Mouse (Mus musculus): Measurements from ENCODE around the gene Coq5. TPM values are rescaled to one million over a fixed set of nuclear protein-coding genes. Genes with fewer than 3 reads are reported as not detected.

Coq5 gene
- total RNA-seq (2014; rRNA removed): 35.9 and 41.7 TPM in 2 replicates
- 40.7 and 45.2 TPM in 2 replicates for polyA plus RNA-seq (2015; fragmentation: Nextera tagmentation; extraction: Ambion mirVana)

GRCm38 (mm10) chr5:115279226-115280049 is at the start of gene Coq5:
TSS of gene Coq5 (plus strand) at chr5:115279666.
- H3K27me3 ChIP-seq (ENCODE audit: insufficient read depth, low read length): no peaks in the 10 kb centered on the region
- peak within 1 kb of the TSS; percentile 85 for H3K4me3 ChIP-seq (ENCODE audit: low read depth, low read length)
- 4% methylated on average over 44 of the region's 45 CpGs for WGBS
- H3K9me3 ChIP-seq (ENCODE audit: low read length): no peaks in the 10 kb centered on the region
- DNase-seq: peak; percentile 92
- H3K36me3 ChIP-seq (ENCODE audit: insufficient read depth): peaks cover 10% of the 10 kb centered on the region
- ATAC-seq: peak; percentile 95
- H3K4me1 ChIP-seq (ENCODE audit: insufficient read depth): peaks cover 5% of the 10 kb centered on the region; the same call in 1 of the 2 replicates
- TF ChIP-seq CTCF (IDR thresholded peaks at IDR 0.05; ENCODE audit: low read depth): no peak
- H3K4me2 ChIP-seq (ENCODE audit: low read depth): peak within 1 kb of the TSS; percentile 73
- H3K27ac ChIP-seq (ENCODE audit: low read depth, low read length): peak within 1 kb of the TSS; percentile 45
- peak within 1 kb of the TSS; percentile 84 for H3K9ac ChIP-seq

DNA sequence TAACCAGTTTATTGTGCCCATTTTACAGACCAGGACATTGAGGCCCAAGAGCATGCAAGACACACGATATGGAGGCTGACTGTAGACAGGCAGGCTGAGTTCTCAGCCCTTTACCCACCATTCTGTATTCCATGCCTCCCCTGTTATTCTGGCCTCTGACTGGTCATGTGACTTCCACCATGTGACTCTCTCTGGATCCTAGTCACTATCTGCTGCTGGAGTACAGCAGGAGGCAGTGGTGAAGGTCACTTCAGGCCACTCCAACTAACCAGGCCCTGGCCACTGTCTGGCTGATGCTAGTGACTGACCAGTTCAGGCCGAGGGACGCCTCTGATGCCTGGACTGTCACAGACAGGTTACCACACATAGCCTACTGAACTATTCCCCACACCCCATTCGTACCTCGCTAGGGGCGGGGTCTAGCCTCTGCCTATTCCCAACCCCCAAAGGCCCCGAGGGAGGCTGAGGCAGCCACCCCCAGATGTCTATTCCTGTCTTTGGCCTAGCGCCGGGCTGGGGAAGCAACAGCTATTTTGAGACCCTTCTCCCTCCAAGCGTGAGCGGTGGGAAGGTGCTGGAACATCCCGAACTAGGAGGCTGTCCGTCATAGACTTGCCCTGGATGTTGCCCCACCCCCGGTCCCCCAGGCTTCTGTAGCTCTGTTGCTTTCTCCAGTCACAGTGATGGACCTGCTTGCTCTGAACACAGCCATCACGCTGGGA is 48.5 kb upstream of the Coq5 start:
- TF ChIP-seq CTCF (IDR thresholded peaks at IDR 0.05; ENCODE audit: low read depth): no peak
- Histone ChIP-seq H3K27ac (ENCODE audit: low read depth, low read length) (no peak overlapping the region), H3K9me3 (ENCODE audit: low read length) (no peaks in the 10 kb centered on the region), H3K4me2 (ENCODE audit: low read depth) (no peak overlapping the region), H3K4me1 (ENCODE audit: insufficient read depth) (no peaks in the 10 kb centered on the region), H3K36me3 (ENCODE audit: insufficient read depth) (no peaks in the 10 kb centered on the region), H3K9ac (no peak overlapping the region), H3K27me3 (ENCODE audit: insufficient read depth, low read length) (no peaks in the 10 kb centered on the region), H3K4me3 (ENCODE audit: low read depth, low read length) (no peak overlapping the region)
- DNase-seq: no peak
- 54% methylated on average over 15 of the region's 15 CpGs for WGBS
- ATAC-seq: no peak

GRCm38 (mm10) chr5:115231552-115232120 is 47.8 kb upstream of the Coq5 start:
- no peaks in the 10 kb centered on the region for H3K27me3 ChIP-seq (ENCODE audit: insufficient read depth, low read length)
- 39% methylated on average over 16 of the region's 16 CpGs for WGBS
- no peaks in the 10 kb centered on the region for H3K9me3 ChIP-seq (ENCODE audit: low read length)
- no peak overlapping the region for H3K4me3 ChIP-seq (ENCODE audit: low read depth, low read length)
- no peaks in the 10 kb centered on the region for H3K4me1 ChIP-seq (ENCODE audit: insufficient read depth)
- DNase-seq (no peak), ATAC-seq (no peak)
- no peak overlapping the region for H3K9ac ChIP-seq
- no peaks in the 10 kb centered on the region for H3K36me3 ChIP-seq (ENCODE audit: insufficient read depth)
- H3K4me2 ChIP-seq (ENCODE audit: low read depth): no peak overlapping the region
- TF ChIP-seq CTCF (IDR thresholded peaks at IDR 0.05; ENCODE audit: low read depth): no peak
- H3K27ac ChIP-seq (ENCODE audit: low read depth, low read length): no peak overlapping the region

DNA sequence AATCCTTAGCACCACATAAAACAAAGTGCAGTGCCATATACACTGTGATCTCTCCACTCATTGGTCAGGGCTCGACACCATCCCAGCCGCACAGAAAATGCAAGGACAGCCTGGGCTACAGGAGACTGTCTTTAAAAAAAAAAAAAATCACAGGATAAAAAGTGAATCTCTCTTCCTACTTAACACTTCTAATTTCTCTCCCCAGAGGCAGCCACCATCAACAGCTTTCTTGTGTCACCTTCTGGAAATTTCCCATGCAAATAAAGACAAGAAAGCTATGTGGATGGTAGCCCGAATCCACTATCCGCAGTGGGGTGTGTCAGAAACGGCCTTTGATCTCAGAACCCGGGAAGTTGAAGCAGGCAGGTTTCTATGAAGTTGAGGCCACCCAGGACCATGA is 47.0 kb upstream of the Coq5 start:
- no peak overlapping the region for H3K4me2 ChIP-seq (ENCODE audit: low read depth)
- H3K9me3 ChIP-seq (ENCODE audit: low read length): no peaks in the 10 kb centered on the region
- no peak for DNase-seq
- no peaks in the 10 kb centered on the region for H3K36me3 ChIP-seq (ENCODE audit: insufficient read depth)
- H3K4me1 ChIP-seq (ENCODE audit: insufficient read depth): no peaks in the 10 kb centered on the region
- TF ChIP-seq CTCF (IDR thresholded peaks at IDR 0.05; ENCODE audit: low read depth): no peak
- 77% methylated on average over 6 of the region's 6 CpGs for WGBS
- no peak for ATAC-seq
- no peak overlapping the region for H3K27ac ChIP-seq (ENCODE audit: low read depth, low read length)
- no peak overlapping the region for H3K9ac ChIP-seq
- no peak overlapping the region for H3K4me3 ChIP-seq (ENCODE audit: low read depth, low read length)
- H3K27me3 ChIP-seq (ENCODE audit: insufficient read depth, low read length): no peaks in the 10 kb centered on the region

DNA sequence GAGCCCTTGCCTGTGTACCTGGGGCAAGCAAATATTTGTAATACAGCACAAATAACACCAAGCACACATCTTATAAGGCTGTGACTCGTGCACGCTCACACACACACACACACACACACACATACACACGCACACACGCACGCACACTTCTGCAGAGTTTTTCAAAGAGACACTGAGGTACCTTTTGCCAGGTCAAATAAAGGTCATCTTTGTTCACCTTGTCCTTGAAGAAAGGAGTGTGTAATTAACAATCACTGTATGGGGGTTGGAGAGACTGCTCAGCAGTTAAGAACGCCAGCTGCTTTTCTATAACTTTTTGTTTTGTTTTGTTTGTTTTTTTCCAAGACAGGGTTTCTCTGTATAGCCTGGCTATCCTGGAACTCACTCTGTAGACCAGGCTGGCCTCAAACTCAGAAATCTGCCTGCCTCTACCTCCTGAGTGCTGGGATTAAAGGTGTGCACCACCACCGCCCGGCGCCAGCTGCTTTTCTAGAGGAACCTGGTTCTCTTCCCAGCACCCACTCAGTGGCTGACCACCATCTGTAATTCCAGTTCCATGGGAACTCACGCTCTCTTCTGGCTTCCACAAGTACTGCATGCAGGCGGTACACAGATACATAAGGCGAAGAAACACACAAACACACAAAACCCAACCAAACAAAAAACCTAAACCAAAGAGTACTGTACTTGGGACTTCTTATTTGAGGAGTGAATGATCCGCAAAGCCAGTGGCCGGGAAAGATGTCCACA is 46.3 kb upstream of the Coq5 start:
- Histone ChIP-seq H3K9me3 (ENCODE audit: low read length) (no peaks in the 10 kb centered on the region), H3K9ac (no peak overlapping the region), H3K27me3 (ENCODE audit: insufficient read depth, low read length) (no peaks in the 10 kb centered on the region), H3K36me3 (ENCODE audit: insufficient read depth) (no peaks in the 10 kb centered on the region), H3K4me1 (ENCODE audit: insufficient read depth) (no peaks in the 10 kb centered on the region), H3K4me3 (ENCODE audit: low read depth, low read length) (no peak overlapping the region), H3K4me2 (ENCODE audit: low read depth) (no peak overlapping the region), H3K27ac (ENCODE audit: low read depth, low read length) (no peak overlapping the region)
- WGBS: 92% methylated on average over 14 of the region's 14 CpGs
- no peak for TF ChIP-seq CTCF (IDR thresholded peaks at IDR 0.05; ENCODE audit: low read depth)
- DNase-seq: no peak
- ATAC-seq: no peak

- 40% methylated on average over 6 of the region's 6 CpGs for WGBS
- 0 out of 2 replicates have a peak, but pooled peaks cover under 1% of the 10 kb centered on the region for H3K36me3 ChIP-seq (ENCODE audit: insufficient read depth)
- H3K4me1 ChIP-seq (ENCODE audit: insufficient read depth): no peaks in the 10 kb centered on the region
- H3K9me3 ChIP-seq (ENCODE audit: low read length): no peaks in the 10 kb centered on the region
- no peak for ATAC-seq
- no peak for DNase-seq
- H3K9ac ChIP-seq: no peak overlapping the region
- no peak overlapping the region for H3K4me2 ChIP-seq (ENCODE audit: low read depth)
- no peaks in the 10 kb centered on the region for H3K27me3 ChIP-seq (ENCODE audit: insufficient read depth, low read length)
- H3K4me3 ChIP-seq (ENCODE audit: low read depth, low read length): no peak overlapping the region
- TF ChIP-seq CTCF (IDR thresholded peaks at IDR 0.05; ENCODE audit: low read depth): no peak
- no peak overlapping the region for H3K27ac ChIP-seq (ENCODE audit: low read depth, low read length)
Observed at GRCm38 (mm10) chr5:115234519-115234918, 44.9 kb upstream of the Coq5 start.
